Mouse (Mus musculus): ENCODE measurements around the gene Hcn1. TPM values are rescaled to one million over a fixed set of nuclear protein-coding genes. Genes with fewer than 3 reads are reported as not detected.
A peak's percentile ranks its signal among the peaks of the same experiment; 100 is the strongest.

Hcn1 gene
- polyA plus RNA-seq, 1 experiment from 2014 or later = 0.06 TPM

DNA sequence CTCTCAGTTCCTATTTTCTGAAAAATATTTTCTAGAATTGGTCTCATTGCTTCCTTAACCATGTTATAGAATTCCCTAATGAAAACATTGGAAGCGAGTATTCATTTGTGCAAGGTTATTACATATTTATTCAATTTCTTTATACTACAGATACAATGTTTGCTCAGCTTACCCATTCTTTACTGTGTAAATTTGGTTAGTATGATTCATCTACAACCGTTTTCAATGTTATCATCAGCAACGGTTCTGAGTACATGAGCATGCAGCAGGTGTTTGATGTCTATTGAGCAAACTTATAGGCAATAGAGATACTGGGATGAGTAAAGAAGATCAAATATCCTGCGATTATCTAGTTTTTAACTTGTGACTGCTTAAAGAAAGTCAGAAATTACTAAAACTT lies 327.6 kb downstream of the Hcn1 start:
- H3K36me3 ChIP-seq (ENCODE audit: insufficient read depth, low read length) = no peaks in the 10 kb centered on the region
- ATAC-seq (ENCODE audit: low FRiP score, low TSS enrichment) = no peak

DNA sequence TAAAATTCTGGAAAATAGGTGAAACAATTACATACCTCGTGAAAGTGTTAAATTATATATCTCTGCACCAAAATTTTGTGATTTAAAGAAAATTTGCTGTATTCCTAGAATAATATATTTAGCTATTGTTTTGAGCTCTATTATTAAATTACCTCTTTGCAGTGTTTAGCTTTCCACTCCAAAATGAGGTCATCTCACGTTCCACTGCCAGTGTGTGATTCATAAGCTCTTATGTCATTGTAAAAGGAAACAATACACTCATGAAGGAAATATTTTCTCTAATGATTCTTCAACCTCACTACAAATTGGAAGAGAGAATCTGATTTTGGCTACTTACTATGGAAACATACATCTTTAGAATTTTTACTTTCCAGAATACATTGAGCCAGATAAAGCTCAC lies 329.6 kb downstream of the Hcn1 start:
- no peaks in the 10 kb centered on the region for H3K27me3 ChIP-seq (ENCODE audit: insufficient read depth, low read length)
- H3K27ac ChIP-seq (ENCODE audit: low read length) = no peak overlapping the region
- no peak overlapping the region for H3K4me3 ChIP-seq (ENCODE audit: low read length)
- no peaks in the 10 kb centered on the region for H3K36me3 ChIP-seq (ENCODE audit: insufficient read depth, low read length)
- H3K9ac ChIP-seq (replicated peaks; ENCODE audit: low read length) = no peak overlapping the region
- no peaks in the 10 kb centered on the region for H3K9me3 ChIP-seq (ENCODE audit: low read length)
- H3K4me2 ChIP-seq (replicated peaks; ENCODE audit: low read depth, low read length) = no peak overlapping the region
- ATAC-seq (ENCODE audit: low FRiP score, low TSS enrichment) = no peak
- WGBS = 63% methylated on average over 2 of the region's 2 CpGs
- no peaks in the 10 kb centered on the region for H3K4me1 ChIP-seq (ENCODE audit: insufficient read depth, low read length)

More for the DNA sequence above, 327.6 kb downstream of the Hcn1 start:
- Histone ChIP-seq H3K4me3 (ENCODE audit: low read length) (no peak overlapping the region), H3K9ac (replicated peaks; ENCODE audit: low read length) (no peak overlapping the region), H3K4me1 (ENCODE audit: insufficient read depth, low read length) (no peaks in the 10 kb centered on the region), H3K4me2 (replicated peaks; ENCODE audit: low read depth, low read length) (no peak overlapping the region), H3K27ac (ENCODE audit: low read length) (no peak overlapping the region), H3K27me3 (ENCODE audit: insufficient read depth, low read length) (no peaks in the 10 kb centered on the region), H3K9me3 (ENCODE audit: low read length) (no peaks in the 10 kb centered on the region)
- 86% methylated on average over 4 of the region's 4 CpGs for WGBS

DNA sequence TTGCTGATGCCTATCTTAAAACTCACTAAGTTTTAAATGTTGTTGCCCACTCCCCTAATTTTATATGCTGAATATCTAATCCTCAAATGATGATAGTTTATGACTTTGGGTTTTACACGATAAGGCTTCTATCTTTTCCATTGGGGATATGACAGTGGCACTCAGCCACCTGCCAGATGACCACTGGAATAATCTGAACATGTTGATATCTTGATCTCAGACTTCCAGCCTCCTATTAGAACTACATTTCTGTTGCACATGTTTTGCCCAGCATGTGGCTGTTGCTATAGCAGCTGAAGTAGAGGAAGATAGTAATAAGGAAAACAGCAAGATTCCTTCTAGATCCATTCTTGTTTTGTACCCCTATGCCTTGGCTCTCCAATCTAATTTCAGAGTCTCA lies 336.6 kb downstream of the Hcn1 start:
- 80% methylated on average over 1 of the region's 1 CpGs for WGBS

DNA sequence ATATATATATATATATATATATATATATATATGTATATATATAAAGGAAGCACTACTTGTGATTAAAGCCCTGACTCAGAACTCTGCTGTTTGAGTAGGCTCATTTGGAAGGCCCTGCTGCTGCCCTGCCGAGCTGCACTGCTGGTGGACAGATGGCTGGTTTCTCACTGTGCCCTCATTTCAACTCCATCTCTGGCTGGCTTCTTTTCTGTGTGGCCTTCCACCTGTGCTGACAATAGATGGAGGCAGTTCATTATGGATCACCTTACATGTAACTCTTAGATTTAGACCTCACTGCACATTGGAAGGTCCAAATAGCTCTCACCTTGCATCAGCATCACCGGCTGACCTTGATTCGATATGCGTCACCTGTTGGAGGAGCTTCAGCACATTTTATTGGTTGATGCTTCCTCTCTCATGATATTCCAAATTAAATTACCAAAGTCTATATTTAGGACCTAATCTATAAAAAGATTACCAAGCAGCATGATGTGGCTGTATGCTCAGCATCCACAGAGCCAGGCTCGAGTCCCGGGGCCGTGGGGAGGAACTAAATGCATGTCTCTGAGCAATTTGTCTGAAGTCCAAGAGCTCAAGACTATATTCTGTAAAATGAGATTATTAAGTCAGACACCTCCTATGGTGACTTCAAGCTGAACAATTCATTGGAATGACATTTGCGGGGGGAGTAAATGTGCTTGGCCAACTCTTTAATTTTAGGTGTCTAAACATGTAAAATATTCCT lies 338.6 kb downstream of the Hcn1 start:
- Histone ChIP-seq H3K27me3 (ENCODE audit: insufficient read depth, low read length) (no peaks in the 10 kb centered on the region), H3K4me2 (replicated peaks; ENCODE audit: low read depth, low read length) (no peak overlapping the region), H3K27ac (ENCODE audit: low read length) (no peak overlapping the region), H3K9ac (replicated peaks; ENCODE audit: low read length) (no peak overlapping the region), H3K9me3 (ENCODE audit: low read length) (no peaks in the 10 kb centered on the region), H3K36me3 (ENCODE audit: insufficient read depth, low read length) (no peaks in the 10 kb centered on the region), H3K4me1 (ENCODE audit: insufficient read depth, low read length) (no peaks in the 10 kb centered on the region), H3K4me3 (ENCODE audit: low read length) (no peak overlapping the region)
- no peak for ATAC-seq (ENCODE audit: low FRiP score, low TSS enrichment)
- WGBS = 88% methylated on average over 8 of the region's 8 CpGs

More for the DNA sequence above, 336.6 kb downstream of the Hcn1 start:
- no peaks in the 10 kb centered on the region for H3K9me3 ChIP-seq (ENCODE audit: low read length)
- H3K4me2 ChIP-seq (replicated peaks; ENCODE audit: low read depth, low read length) = no peak overlapping the region
- H3K4me1 ChIP-seq (ENCODE audit: insufficient read depth, low read length) = no peaks in the 10 kb centered on the region
- ATAC-seq (ENCODE audit: low FRiP score, low TSS enrichment) = no peak
- H3K4me3 ChIP-seq (ENCODE audit: low read length) = no peak overlapping the region
- H3K27me3 ChIP-seq (ENCODE audit: insufficient read depth, low read length) = no peaks in the 10 kb centered on the region
- no peak overlapping the region for H3K9ac ChIP-seq (replicated peaks; ENCODE audit: low read length)
- no peak overlapping the region for H3K27ac ChIP-seq (ENCODE audit: low read length)
- no peaks in the 10 kb centered on the region for H3K36me3 ChIP-seq (ENCODE audit: insufficient read depth, low read length)

DNA sequence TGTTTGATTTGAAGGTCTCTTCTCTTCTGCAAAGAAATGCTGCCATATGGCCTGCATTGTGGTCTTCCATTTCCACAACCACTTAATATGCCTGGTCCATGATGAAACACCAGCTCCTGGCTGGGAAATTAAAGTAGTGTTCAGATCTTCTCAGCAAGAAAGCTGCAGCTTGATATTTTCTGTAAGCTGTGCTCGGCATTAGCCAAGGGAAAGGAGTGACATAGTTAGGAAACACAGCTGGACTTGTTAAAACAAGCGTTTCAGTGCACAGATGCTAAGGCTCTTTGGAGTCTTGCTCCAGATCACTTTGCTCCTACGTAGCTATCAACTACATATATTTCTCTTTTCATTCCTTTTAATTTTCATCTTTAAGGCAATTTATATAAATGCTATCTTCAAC lies 344.7 kb downstream of the Hcn1 start:
- no peaks in the 10 kb centered on the region for H3K27me3 ChIP-seq (ENCODE audit: insufficient read depth, low read length)
- no peak overlapping the region for H3K4me2 ChIP-seq (replicated peaks; ENCODE audit: low read depth, low read length)
- no peaks in the 10 kb centered on the region for H3K9me3 ChIP-seq (ENCODE audit: low read length)
- no peak overlapping the region for H3K4me3 ChIP-seq (ENCODE audit: low read length)
- WGBS = 63% methylated on average over 3 of the region's 3 CpGs
- H3K9ac ChIP-seq (replicated peaks; ENCODE audit: low read length) = no peak overlapping the region
- H3K27ac ChIP-seq (ENCODE audit: low read length) = no peak overlapping the region
- no peaks in the 10 kb centered on the region for H3K4me1 ChIP-seq (ENCODE audit: insufficient read depth, low read length)
- ATAC-seq (ENCODE audit: low FRiP score, low TSS enrichment) = no peak
- no peaks in the 10 kb centered on the region for H3K36me3 ChIP-seq (ENCODE audit: insufficient read depth, low read length)

DNA sequence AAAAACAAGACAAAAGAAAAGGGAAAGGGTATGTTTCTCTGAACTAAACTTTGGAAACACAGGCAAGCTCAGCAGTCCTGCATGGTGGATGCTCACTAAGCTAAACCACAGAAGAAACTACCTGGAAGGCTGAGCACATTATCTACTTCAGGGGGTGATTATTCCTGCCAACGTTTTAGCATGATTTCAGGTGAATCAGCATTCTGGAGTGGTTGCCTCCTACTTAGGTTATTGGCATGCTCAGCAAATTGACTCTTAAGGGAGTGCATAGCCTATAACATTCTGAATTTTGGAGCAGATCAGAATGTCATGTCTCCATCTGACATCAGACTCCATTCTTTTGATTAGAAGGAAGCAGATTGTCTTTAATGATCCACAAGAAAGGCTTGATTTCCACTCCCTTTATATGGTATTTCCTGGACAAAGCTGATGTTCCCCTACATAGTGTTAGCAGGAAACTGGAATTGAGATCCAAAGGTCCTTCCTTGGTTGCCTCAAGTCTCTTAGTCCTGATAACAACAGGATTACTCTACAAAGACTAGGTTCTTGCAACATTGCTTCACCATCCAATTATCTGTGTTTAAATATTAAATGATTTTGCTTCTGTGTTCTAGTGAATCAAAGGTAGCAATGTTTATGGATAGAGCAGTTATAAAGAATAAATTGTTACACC lies 345.7 kb downstream of the Hcn1 start:
- Histone ChIP-seq H3K27me3 (ENCODE audit: insufficient read depth, low read length) (no peaks in the 10 kb centered on the region), H3K27ac (ENCODE audit: low read length) (no peak overlapping the region), H3K4me1 (ENCODE audit: insufficient read depth, low read length) (no peaks in the 10 kb centered on the region), H3K4me2 (replicated peaks; ENCODE audit: low read depth, low read length) (no peak overlapping the region), H3K9ac (replicated peaks; ENCODE audit: low read length) (no peak overlapping the region), H3K9me3 (ENCODE audit: low read length) (no peaks in the 10 kb centered on the region), H3K4me3 (ENCODE audit: low read length) (no peak overlapping the region), H3K36me3 (ENCODE audit: insufficient read depth, low read length) (no peaks in the 10 kb centered on the region)
- 68% methylated on average over 1 of the region's 1 CpGs for WGBS
- ATAC-seq (ENCODE audit: low FRiP score, low TSS enrichment) = no peak

DNA sequence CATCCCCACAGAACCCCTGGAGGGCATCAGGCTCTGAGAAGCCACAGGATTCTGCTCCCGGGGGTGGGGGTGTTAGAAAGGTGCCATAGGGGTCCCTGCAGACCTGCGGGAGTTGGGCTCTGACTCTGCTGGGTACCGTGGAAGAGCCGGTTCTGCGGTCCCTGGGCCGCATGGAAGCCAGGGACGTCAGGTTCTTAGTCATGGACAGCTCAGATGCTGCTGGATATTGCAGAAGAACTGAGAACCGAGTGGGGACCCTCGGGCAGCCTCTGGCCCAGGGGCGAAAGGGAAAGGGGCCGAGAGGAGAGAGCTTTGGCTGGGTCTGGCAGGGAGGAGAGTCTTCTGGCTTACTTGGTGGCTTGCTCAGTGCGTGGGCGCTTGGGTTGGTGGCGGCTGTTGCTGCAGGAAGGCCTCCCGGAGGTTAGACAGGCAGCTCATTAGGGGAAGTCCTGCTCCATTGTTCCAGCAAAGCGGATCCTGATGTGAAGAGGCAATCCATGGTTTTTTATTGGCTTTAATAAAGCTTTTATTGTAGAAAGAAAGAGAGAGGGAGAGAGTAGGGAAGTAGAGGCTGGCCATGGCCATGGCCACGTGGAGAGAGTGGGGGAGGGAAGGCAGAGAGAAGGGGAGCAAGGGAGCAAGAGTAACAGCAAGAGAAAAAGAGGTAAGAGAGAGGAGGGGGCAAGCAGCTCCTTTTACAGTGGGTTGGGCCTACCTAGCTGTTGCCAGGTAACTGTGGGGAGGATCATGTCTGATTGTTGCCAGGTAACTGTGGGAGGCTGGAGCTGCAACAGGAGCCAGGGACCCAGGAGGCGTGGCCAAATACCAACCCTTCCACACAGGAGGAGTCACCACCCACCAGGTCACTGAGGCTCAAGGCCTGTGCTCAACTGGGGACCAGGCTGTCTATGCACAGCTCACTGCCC lies 356.6 kb downstream of the Hcn1 start:
- Histone ChIP-seq H3K4me3 (ENCODE audit: low read length) (peak overlapping the region; percentile 26), H3K27ac (ENCODE audit: low read length) (no peak overlapping the region), H3K4me2 (replicated peaks; ENCODE audit: low read depth, low read length) (peak overlapping the region; percentile 45), H3K9me3 (ENCODE audit: low read length) (no peaks in the 10 kb centered on the region), H3K9ac (replicated peaks; ENCODE audit: low read length) (no peak overlapping the region), H3K4me1 (ENCODE audit: insufficient read depth, low read length) (peaks cover 3% of the 10 kb centered on the region; the same call in 1 of the 2 replicates), H3K27me3 (ENCODE audit: insufficient read depth, low read length) (no peaks in the 10 kb centered on the region), H3K36me3 (ENCODE audit: insufficient read depth, low read length) (no peaks in the 10 kb centered on the region)
- peak; percentile 99 for ATAC-seq (ENCODE audit: low FRiP score, low TSS enrichment)
- 8% methylated on average over 18 of the region's 18 CpGs for WGBS

DNA sequence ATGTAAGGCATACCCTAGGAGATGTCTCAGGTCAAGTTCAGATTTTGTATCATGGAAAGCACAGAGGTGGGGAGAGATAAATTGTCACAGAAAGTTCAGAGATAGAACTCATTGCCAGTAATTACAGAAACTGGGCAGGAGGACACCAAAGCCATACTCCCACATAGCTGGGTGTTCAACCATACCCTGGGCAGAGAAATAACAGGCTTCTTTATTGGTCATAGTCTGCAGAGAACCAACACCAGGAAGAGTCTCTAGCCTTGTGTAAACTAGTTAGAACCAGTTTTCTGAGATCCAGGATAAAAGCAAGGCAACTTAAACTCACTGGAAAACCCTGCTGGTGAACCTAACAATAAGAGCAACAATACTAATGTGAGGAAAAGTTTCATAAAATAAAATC lies 362.5 kb downstream of the Hcn1 start:
- no peaks in the 10 kb centered on the region for H3K9me3 ChIP-seq (ENCODE audit: low read length)
- H3K36me3 ChIP-seq (ENCODE audit: insufficient read depth, low read length) = no peaks in the 10 kb centered on the region
- no peak overlapping the region for H3K4me2 ChIP-seq (replicated peaks; ENCODE audit: low read depth, low read length)
- H3K4me1 ChIP-seq (ENCODE audit: insufficient read depth, low read length) = no peaks in the 10 kb centered on the region
- H3K27ac ChIP-seq (ENCODE audit: low read length) = no peak overlapping the region
- no peaks in the 10 kb centered on the region for H3K27me3 ChIP-seq (ENCODE audit: insufficient read depth, low read length)
- ATAC-seq (ENCODE audit: low FRiP score, low TSS enrichment) = peak; percentile 75; the same call in 1 of the 2 replicates
- H3K4me3 ChIP-seq (ENCODE audit: low read length) = no peak overlapping the region
- no peak overlapping the region for H3K9ac ChIP-seq (replicated peaks; ENCODE audit: low read length)

DNA sequence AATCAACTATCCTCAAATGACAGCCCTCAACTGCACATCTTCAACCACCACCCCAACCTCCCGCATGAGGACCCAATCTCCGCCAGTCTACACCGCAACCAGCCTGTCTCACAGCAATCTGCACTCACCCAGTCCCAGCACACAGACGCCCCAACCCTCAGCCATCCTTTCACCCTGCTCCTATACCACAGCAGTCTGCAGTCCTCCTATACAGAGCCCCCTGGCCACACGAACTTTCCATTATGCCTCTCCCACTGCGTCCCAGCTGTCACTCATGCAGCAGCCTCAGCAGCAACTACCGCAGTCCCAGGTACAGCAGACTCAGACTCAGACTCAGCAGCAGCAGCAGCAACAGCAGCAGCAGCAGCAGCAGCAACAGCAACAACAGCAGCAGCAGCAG lies 373.3 kb downstream of the Hcn1 start:
- H3K27ac ChIP-seq (ENCODE audit: low read length) = no peak overlapping the region
- no peak overlapping the region for H3K9ac ChIP-seq (replicated peaks; ENCODE audit: low read length)
- no peaks in the 10 kb centered on the region for H3K4me1 ChIP-seq (ENCODE audit: insufficient read depth, low read length)
- WGBS = 65% methylated on average over 7 of the region's 7 CpGs
- H3K27me3 ChIP-seq (ENCODE audit: insufficient read depth, low read length) = no peaks in the 10 kb centered on the region
- ATAC-seq (ENCODE audit: low FRiP score, low TSS enrichment) = peak; percentile 69; the same call in 1 of the 2 replicates
- no peak overlapping the region for H3K4me2 ChIP-seq (replicated peaks; ENCODE audit: low read depth, low read length)
- H3K9me3 ChIP-seq (ENCODE audit: low read length) = no peaks in the 10 kb centered on the region
- H3K4me3 ChIP-seq (ENCODE audit: low read length) = no peak overlapping the region
- H3K36me3 ChIP-seq (ENCODE audit: insufficient read depth, low read length) = no peaks in the 10 kb centered on the region
